Comparison of ENCODE assay signal across 32 mouse cellular contexts in genomic region chr15:61692679-61693078, GRCm38 (mm10).
"Had no signal": no experiment of that assay in that cellular context is flagged by ENCODE, and none has a peak within 500 bp of the region (broad histone marks: within the 10 kb centered on the region; RNA-seq: fewer than 3 reads in every experiment).

No protein-coding gene starts in this region.

- DNase-seq: left cerebral cortex, postnatal 4 days; liver; liver, embryonic 13.5 days; liver, postnatal 0 days; lung, adult 18-20 months; lung, adult 2 months; lung, embryonic 14.5 days; lung, postnatal 10 days; lung, postnatal 14 days; lung, postnatal 36 days; lung, postnatal 4 days had no signal

- H3K4me3 ChIP-seq: limb, embryonic 10.5 days; limb, embryonic 12.5 days; limb, embryonic 13.5 days; limb, embryonic 15.5 days; liver, embryonic 12.5 days; liver, embryonic 13.5 days; liver, embryonic 15.5 days; lung, embryonic 15.5 days; megakaryocyte, embryonic 14.5 days; midbrain, embryonic 10.5 days; midbrain, embryonic 12.5 days; midbrain, embryonic 13.5 days; midbrain, embryonic 15.5 days; myocyte; neural tube, embryonic 12.5 days; neural tube, embryonic 13.5 days had no signal

- H3K36me3 ChIP-seq: limb, embryonic 10.5 days; limb, embryonic 12.5 days; limb, embryonic 13.5 days; limb, embryonic 15.5 days; liver, embryonic 12.5 days; liver, embryonic 13.5 days; liver, embryonic 15.5 days; lung, embryonic 15.5 days; midbrain, embryonic 10.5 days; midbrain, embryonic 12.5 days; midbrain, embryonic 13.5 days; midbrain, embryonic 15.5 days; neural tube, embryonic 12.5 days; neural tube, embryonic 13.5 days had no signal

- ATAC-seq: liver, embryonic 12.5 days; liver, postnatal 0 days; lung, postnatal 0 days; midbrain, embryonic 13.5 days; midbrain, embryonic 15.5 days; midbrain, embryonic 16.5 days had no signal

- H3K4me2 ChIP-seq: limb, embryonic 12.5 days; limb, embryonic 13.5 days; limb, embryonic 15.5 days; liver, embryonic 11.5 days; liver, embryonic 12.5 days; liver, embryonic 13.5 days; liver, embryonic 15.5 days; lung, embryonic 14.5 days; lung, embryonic 15.5 days; midbrain, embryonic 11.5 days; midbrain, embryonic 12.5 days; midbrain, embryonic 13.5 days; midbrain, embryonic 15.5 days; neural tube, embryonic 12.5 days; neural tube, embryonic 13.5 days had no signal

- H3K9ac ChIP-seq: limb, embryonic 12.5 days; limb, embryonic 13.5 days; limb, embryonic 15.5 days; liver, embryonic 12.5 days; liver, embryonic 13.5 days; liver, embryonic 14.5 days; liver, embryonic 15.5 days; liver, postnatal 0 days; lung, embryonic 14.5 days; lung, embryonic 15.5 days; midbrain, embryonic 12.5 days; midbrain, embryonic 13.5 days; midbrain, embryonic 15.5 days; neural tube, embryonic 12.5 days; neural tube, embryonic 13.5 days had no signal

- H3K27ac ChIP-seq: limb, embryonic 10.5 days; limb, embryonic 12.5 days; limb, embryonic 13.5 days; limb, embryonic 15.5 days; liver, embryonic 12.5 days; liver, embryonic 13.5 days; liver, embryonic 14.5 days; liver, embryonic 15.5 days; lung, embryonic 15.5 days; macrophage; midbrain, embryonic 10.5 days; midbrain, embryonic 12.5 days; midbrain, embryonic 13.5 days; midbrain, embryonic 15.5 days; neural tube, embryonic 12.5 days; neural tube, embryonic 13.5 days had no signal

- H3K4me1 ChIP-seq: limb, embryonic 10.5 days; limb, embryonic 12.5 days; limb, embryonic 13.5 days; liver, embryonic 12.5 days; liver, embryonic 13.5 days; liver, embryonic 15.5 days; lung, embryonic 15.5 days; megakaryocyte, embryonic 14.5 days; midbrain, embryonic 10.5 days; midbrain, embryonic 12.5 days; midbrain, embryonic 13.5 days; midbrain, embryonic 15.5 days; neural tube, embryonic 12.5 days had no signal

- H3K9me3 ChIP-seq: limb, embryonic 10.5 days; limb, embryonic 12.5 days; limb, embryonic 13.5 days; limb, embryonic 15.5 days; liver, embryonic 12.5 days; liver, embryonic 13.5 days; liver, embryonic 15.5 days; lung, embryonic 15.5 days; megakaryocyte, embryonic 14.5 days; midbrain, embryonic 10.5 days; midbrain, embryonic 12.5 days; midbrain, embryonic 13.5 days; midbrain, embryonic 15.5 days; neural tube, embryonic 12.5 days; neural tube, embryonic 13.5 days had no signal

- H3K27me3 ChIP-seq: limb, embryonic 12.5 days; limb, embryonic 13.5 days; limb, embryonic 15.5 days; liver, embryonic 12.5 days; liver, embryonic 13.5 days; liver, embryonic 15.5 days; lung, embryonic 15.5 days; megakaryocyte, embryonic 14.5 days; midbrain, embryonic 12.5 days; midbrain, embryonic 13.5 days; midbrain, embryonic 15.5 days; neural tube, embryonic 12.5 days; neural tube, embryonic 13.5 days had no signal
